Mouse (Mus musculus) kidney, embryonic 16.5 days (tissue): ENCODE measurements around the gene Acat3. TPM values are rescaled to one million over a fixed set of nuclear protein-coding genes. Genes with fewer than 3 reads are reported as not detected.
"Not testable (repeated sequence)": the region's sequence is repeated elsewhere in the genome, so short reads cannot be mapped to it uniquely, and the experiment has no call there.

Source experiments
- ATAC-seq: fragments of 200-750 bp; cut with Nextera tagmentation; 2 replicates; pipeline ENCODE4 v1.8.0; 2017; ENCODE audit warnings: moderate TSS enrichment; ENCODE audit not compliant: low FRiP score, low TSS enrichment
- H3K27ac ChIP-seq: fragments of 300-500 bp; sonication (generic); 2 replicates; pipeline ENCODE4 v1.5.1; 2014; ENCODE audit warnings: low read length
- H3K27me3 ChIP-seq: fragments of 300-500 bp; sonication (generic); 2 replicates; pipeline ENCODE4 v1.6.1; 2014; ENCODE audit warnings: low read length, control low read depth, mixed read lengths; ENCODE audit not compliant: insufficient read depth
- H3K36me3 ChIP-seq: fragments of 300-500 bp; sonication (generic); 2 replicates; pipeline ENCODE4 v1.6.1; 2014; ENCODE audit warnings: low read length, control low read depth, mixed read lengths; ENCODE audit not compliant: insufficient read depth
- H3K4me1 ChIP-seq: fragments of 300-500 bp; sonication (generic); 2 replicates; pipeline ENCODE4 v1.6.1; 2014; ENCODE audit warnings: low read length, control low read depth, mixed read lengths; ENCODE audit not compliant: insufficient read depth
- H3K4me2 ChIP-seq: fragments of 300-500 bp; sonication (generic); replicated peaks from 2 replicates; pipeline ENCODE4 v1.6.1; 2014; ENCODE audit warnings: low read depth, low read length
- H3K4me3 ChIP-seq: fragments of 300-500 bp; sonication (generic); 2 replicates; pipeline ENCODE4 v1.5.1; 2014; ENCODE audit warnings: mild to moderate bottlenecking, low read length
- H3K9ac ChIP-seq: fragments of 300-500 bp; sonication (generic); replicated peaks from 2 replicates; pipeline ENCODE4 v1.6.1; 2014; ENCODE audit warnings: low read length
- H3K9me3 ChIP-seq: fragments of 300-500 bp; sonication (generic); 2 replicates; pipeline ENCODE4 v1.6.1; 2016; ENCODE audit warnings: low read length, control low read depth
- WGBS: fragments of 180-500 bp; shearing (Covaris S2); extraction: QIAGEN DNeasy Blood & Tissue Kit; methylation state at CpG from one replicate; pipeline ENCODE4 v1.1.7; 2014; 5-methylcytosine and 5-hydroxymethylcytosine counted together
- polyA plus RNA-seq: library from polyadenylated mRNA; unstranded; fragments of >200 nt; fragmentation: Nextera tagmentation; extraction: Ambion mirVana; gene quantifications from 2 replicates; pipeline ENCODE4 v1.2.1, GENCODE M21; 2015

The Acat3 gene
- polyA plus RNA-seq, 1 experiment from 2014 or later, result 5.0 TPM

DNA sequence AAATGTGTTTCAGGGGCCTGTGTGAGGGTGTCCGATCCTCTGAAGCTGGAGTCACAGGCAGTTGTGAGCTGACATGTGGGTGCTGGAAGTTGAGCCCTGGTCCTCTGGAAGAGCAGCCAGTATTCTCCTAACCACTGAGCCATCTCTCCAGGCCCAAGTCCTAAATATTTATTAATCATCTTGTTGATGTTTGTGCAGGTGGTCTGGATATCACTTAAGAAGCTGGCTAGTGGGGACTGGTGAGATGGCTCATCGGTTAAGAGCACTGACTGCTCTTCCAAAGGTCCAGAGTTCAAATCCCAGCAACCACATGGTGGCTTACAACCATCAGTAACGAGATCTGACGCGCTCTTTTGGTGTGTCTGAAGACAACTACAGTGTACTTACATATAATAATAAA lies 9.3 kb upstream of the Acat3 start:
- WGBS, result 90% methylated on average over 5 of the region's 5 CpGs
- H3K4me3 ChIP-seq, result no peak overlapping the region
- ATAC-seq, result no peak
- H3K4me1 ChIP-seq, result no peaks in the 10 kb centered on the region
- peaks cover 21% of the 10 kb centered on the region for H3K36me3 ChIP-seq
- no peak overlapping the region for H3K4me2 ChIP-seq
- H3K9me3 ChIP-seq, result no peaks in the 10 kb centered on the region
- H3K9ac ChIP-seq, result no peak overlapping the region
- H3K27ac ChIP-seq, result no peak overlapping the region
- H3K27me3 ChIP-seq, result no peaks in the 10 kb centered on the region

DNA sequence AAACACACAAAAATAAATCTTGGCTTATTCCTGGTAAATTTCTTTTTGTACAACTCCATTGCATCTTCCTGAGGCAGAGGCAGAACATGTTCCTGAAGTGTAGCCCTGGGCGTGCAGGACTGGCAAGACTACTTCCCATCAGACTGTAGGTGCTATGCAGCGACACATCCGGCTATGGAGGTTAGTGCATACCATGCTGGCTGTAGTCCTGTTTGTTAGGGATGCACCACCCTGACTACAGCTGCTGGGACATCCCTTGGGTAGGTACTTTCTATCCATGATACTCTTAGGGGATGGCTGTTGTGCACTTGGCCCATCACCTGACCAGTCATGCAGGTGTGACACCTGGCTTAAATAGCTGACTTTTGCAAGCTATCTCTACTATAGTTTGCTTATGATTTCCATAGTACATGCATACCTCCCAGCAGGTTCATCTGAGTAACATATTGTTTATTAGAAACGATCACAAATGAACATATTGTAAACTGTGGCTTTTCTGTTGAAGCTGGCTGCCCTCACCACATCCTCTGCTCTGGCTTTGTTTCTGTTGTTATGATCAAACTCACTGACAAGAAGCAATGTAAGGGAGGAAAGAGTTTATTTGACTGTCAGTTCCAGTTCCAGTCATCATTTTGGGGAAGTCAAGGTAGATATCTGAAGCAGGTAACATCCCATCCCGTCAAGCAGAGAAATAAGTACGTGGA lies 2.2 kb upstream of the Acat3 start:
- H3K9me3 ChIP-seq, result no peaks in the 10 kb centered on the region

GRCm38 (mm10) chr17:12941543-12942260 lies 1.3 kb upstream of the Acat3 start:
- ATAC-seq, result no peak

More for the DNA sequence above, 2.2 kb upstream of the Acat3 start:
- no peak overlapping the region for H3K4me2 ChIP-seq
- WGBS, result 88% methylated on average over 6 of the region's 6 CpGs
- no peak overlapping the region for H3K9ac ChIP-seq
- H3K27me3 ChIP-seq, result no peaks in the 10 kb centered on the region
- no peak overlapping the region for H3K4me3 ChIP-seq
- no peak for ATAC-seq
- no peak overlapping the region for H3K27ac ChIP-seq
- peaks cover 26% of the 10 kb centered on the region for H3K36me3 ChIP-seq
- H3K4me1 ChIP-seq, result peaks cover 7% of the 10 kb centered on the region; the same call in 1 of the 2 replicates

DNA sequence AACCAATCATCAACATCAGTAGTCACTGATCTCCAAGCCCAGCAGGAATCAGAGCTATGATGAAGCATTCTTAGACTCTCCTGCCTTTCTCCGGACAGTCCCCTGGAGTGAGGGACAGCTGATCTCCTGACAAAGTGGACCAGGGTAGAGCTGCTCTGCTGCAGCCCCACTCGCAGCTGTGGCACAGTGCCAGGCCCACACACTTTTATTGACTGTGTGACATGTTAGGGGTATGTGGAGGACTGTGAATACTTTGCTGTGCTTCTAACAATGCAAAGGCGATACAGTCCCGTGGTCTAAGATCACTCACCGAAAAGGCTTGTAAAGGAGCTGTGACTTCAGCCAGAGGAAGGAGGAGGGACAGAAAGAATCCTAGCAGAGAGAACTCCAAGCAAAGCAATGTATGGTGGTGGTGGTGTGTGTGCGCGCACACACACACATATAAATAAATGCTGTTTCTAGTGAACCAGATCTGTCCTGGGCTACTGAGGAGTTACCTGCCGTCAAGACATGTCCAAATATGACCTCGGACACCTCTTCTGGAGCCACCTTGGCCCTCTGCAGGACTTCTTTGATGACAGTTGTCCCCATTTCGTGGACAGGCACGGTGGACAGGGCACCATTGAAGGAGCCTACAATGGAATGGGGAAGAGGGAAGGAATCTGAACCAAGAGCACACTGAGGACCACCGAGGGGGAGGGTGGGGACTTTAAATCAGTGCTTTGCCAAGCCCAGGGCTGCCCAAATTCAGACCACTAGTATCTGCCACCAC lies 837 bp downstream of the Acat3 start:
- Histone ChIP-seq H3K4me3 (peak overlapping the region; percentile 40), H3K36me3 (peaks cover 16% of the 10 kb centered on the region), H3K4me2 (peak overlapping the region; percentile 65), H3K9ac (0 out of 2 replicates have a peak overlapping the region, but pooled peaks have one; percentile 51)
- not testable (repeated sequence) for H3K9me3 ChIP-seq, H3K27me3 ChIP-seq, H3K27ac ChIP-seq, H3K4me1 ChIP-seq
- WGBS, result 42% methylated on average over 2 of the region's 12 CpGs
- ATAC-seq, result peak; percentile 32

More at GRCm38 (mm10) chr17:12941543-12942260, 1.3 kb upstream of the Acat3 start:
- peaks cover 25% of the 10 kb centered on the region for H3K36me3 ChIP-seq
- 83% methylated on average over 8 of the region's 8 CpGs for WGBS
- no peaks in the 10 kb centered on the region for H3K9me3 ChIP-seq
- no peak overlapping the region for H3K27ac ChIP-seq
- H3K4me1 ChIP-seq, result peaks cover 7% of the 10 kb centered on the region; the same call in 1 of the 2 replicates
- H3K4me2 ChIP-seq, result no peak overlapping the region
- H3K9ac ChIP-seq, result no peak overlapping the region
- H3K27me3 ChIP-seq, result no peaks in the 10 kb centered on the region
- no peak overlapping the region for H3K4me3 ChIP-seq

- Histone ChIP-seq H3K4me1 (peaks cover 7% of the 10 kb centered on the region; the same call in 1 of the 2 replicates), H3K9me3 (no peaks in the 10 kb centered on the region), H3K4me2 (no peak overlapping the region), H3K4me3 (no peak overlapping the region), H3K27me3 (no peaks in the 10 kb centered on the region), H3K27ac (no peak overlapping the region), H3K36me3 (peaks cover 7% of the 10 kb centered on the region; the same call in 1 of the 2 replicates), H3K9ac (no peak overlapping the region)
- no peak for ATAC-seq
- 75% methylated on average over 2 of the region's 2 CpGs for WGBS
Measured at GRCm38 (mm10) chr17:12938077-12938476, 2.3 kb downstream of the Acat3 start.

GRCm38 (mm10) chr17:12937412-12937970 lies 2.9 kb downstream of the Acat3 start:
- Histone ChIP-seq H3K27ac (no peak overlapping the region), H3K27me3 (no peaks in the 10 kb centered on the region), H3K4me3 (no peak overlapping the region), H3K36me3 (peaks cover 2% of the 10 kb centered on the region; the same call in 1 of the 2 replicates), H3K4me2 (no peak overlapping the region), H3K9me3 (no peaks in the 10 kb centered on the region), H3K9ac (no peak overlapping the region), H3K4me1 (peaks cover 7% of the 10 kb centered on the region; the same call in 1 of the 2 replicates)
- no peak for ATAC-seq
- WGBS, result 81% methylated on average over 2 of the region's 2 CpGs

GRCm38 (mm10) chr17:12935719-12936118 lies 4.7 kb downstream of the Acat3 start:
- no peak overlapping the region for H3K4me2 ChIP-seq
- H3K4me1 ChIP-seq, result peaks cover 5% of the 10 kb centered on the region; the same call in 1 of the 2 replicates
- peak overlapping the region; percentile 53; the same call in 1 of the 2 replicates for H3K27ac ChIP-seq
- no peaks in the 10 kb centered on the region for H3K36me3 ChIP-seq
- no peak overlapping the region for H3K9ac ChIP-seq
- no peaks in the 10 kb centered on the region for H3K27me3 ChIP-seq
- H3K9me3 ChIP-seq, result no peaks in the 10 kb centered on the region
- ATAC-seq, result peak; percentile 58; the same call in 1 of the 2 replicates
- H3K4me3 ChIP-seq, result no peak overlapping the region
- WGBS, result 55% methylated on average over 4 of the region's 4 CpGs

DNA sequence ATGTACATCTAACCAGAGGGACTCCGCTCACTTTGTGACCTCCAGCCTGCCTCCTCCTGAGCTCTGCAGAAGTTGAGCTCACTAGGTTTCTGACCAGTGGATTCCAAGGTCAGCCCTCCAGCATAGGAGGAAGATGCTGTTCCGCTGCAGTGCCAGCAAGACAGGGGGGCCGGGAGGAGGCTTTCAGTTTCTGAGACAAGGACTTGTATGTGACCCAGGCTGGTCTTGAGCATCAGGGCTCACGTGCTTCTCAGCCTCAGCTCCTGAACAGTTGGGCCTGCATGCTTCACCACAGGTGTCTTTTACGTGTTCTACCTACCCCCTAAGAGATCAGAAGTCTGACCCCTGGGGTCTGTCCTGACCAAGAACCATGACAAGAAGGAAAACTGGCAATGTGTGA lies 8.8 kb downstream of the Acat3 start:
- not testable (repeated sequence) for H3K36me3 ChIP-seq, H3K9me3 ChIP-seq, H3K27ac ChIP-seq, H3K4me2 ChIP-seq, H3K4me1 ChIP-seq, H3K9ac ChIP-seq, H3K4me3 ChIP-seq, H3K27me3 ChIP-seq
- WGBS, result 73% methylated on average over 5 of the region's 5 CpGs
- ATAC-seq, result 0 out of 2 replicates have a peak, but pooled peaks have one; percentile 29

DNA sequence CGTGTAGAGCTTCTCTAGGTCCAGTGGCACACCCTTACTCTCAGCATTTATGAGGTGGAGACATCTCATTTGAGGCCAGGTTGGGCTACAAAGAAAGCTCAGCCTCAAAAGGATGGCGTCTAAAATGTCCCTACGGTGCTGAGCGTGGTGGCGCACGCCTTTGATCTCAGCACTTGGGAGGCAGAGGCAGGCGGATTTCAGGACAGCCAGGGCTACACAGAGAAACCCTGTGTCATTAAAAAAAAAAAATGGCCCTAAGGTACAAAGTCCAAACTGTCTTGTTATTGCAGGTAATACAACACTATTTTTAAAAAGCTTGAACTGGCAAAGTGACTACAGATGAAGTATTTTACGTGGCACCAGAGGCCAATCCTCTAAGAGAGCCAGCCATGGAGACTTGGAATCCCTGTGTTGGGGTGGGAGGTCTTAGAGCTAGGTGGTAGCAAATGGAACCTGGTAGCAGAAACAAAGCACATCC lies 14.7 kb downstream of the Acat3 start:
- no peaks in the 10 kb centered on the region for H3K9me3 ChIP-seq
- no peaks in the 10 kb centered on the region for H3K27me3 ChIP-seq
- WGBS, result 77% methylated on average over 8 of the region's 8 CpGs
- ATAC-seq, result no peak
- H3K27ac ChIP-seq, result no peak overlapping the region
- no peak overlapping the region for H3K9ac ChIP-seq
- H3K4me1 ChIP-seq, result no peaks in the 10 kb centered on the region
- H3K36me3 ChIP-seq, result peaks cover 51% of the 10 kb centered on the region
- H3K4me2 ChIP-seq, result no peak overlapping the region
- H3K4me3 ChIP-seq, result no peak overlapping the region
